Mouse (Mus musculus): ENCODE data around the gene Clec12a. TPM values are rescaled to one million over a fixed set of nuclear protein-coding genes. Genes with fewer than 3 reads are reported as not detected.

Clec12a gene
- total RNA-seq, 2 experiments from 2014 or later: 1.1 TPM

Other genes with a start within 250 kb of the Clec12a start
- not detected for gene Clec2e, start 241.8 kb upstream of the Clec12a start, total RNA-seq (2021)
- gene Clec2d, start 162.1 kb upstream of the Clec12a start, total RNA-seq (2021): 10 to 100 TPM; 35.1 to 51.7 TPM
- under 1 TPM in 1 of 2 experiments, not detected in 1; 0.28 TPM for gene Cd69, start 67.3 kb upstream of the Clec12a start, total RNA-seq (2021)
- not detected for gene 4922502D21Rik, start 10.9 kb upstream of the Clec12a start, total RNA-seq (2021)
- gene Clec12b, start 43.2 kb downstream of the Clec12a start, total RNA-seq (2021): under 1 TPM in 1 of 2 experiments, not detected in 1; 0.19 TPM
- gene Clec1b, start 54.6 kb downstream of the Clec12a start, total RNA-seq (2021): 1 to 10 TPM; 1.5 to 1.7 TPM
- gene Clec9a, start 66.2 kb downstream of the Clec12a start, total RNA-seq (2021): under 1 TPM; 0.31 to 0.33 TPM
- 10 to 100 TPM in 1 of 2 experiments, 1 to 10 TPM in 1; 9.8 to 11.1 TPM for gene Clec1a, start 109.3 kb downstream of the Clec12a start, total RNA-seq (2021)
- under 1 TPM; 0.08 to 0.16 TPM for gene Olr1, start 164.5 kb downstream of the Clec12a start, total RNA-seq (2021)
- gene Tmem52b, start 169.9 kb downstream of the Clec12a start, total RNA-seq (2021): not detected
- gene Gabarapl1, start 190.5 kb downstream of the Clec12a start, total RNA-seq (2021): 100 to 1,000 TPM; 151 to 152 TPM
- gene Klre1, start 235.2 kb downstream of the Clec12a start, total RNA-seq (2021): not detected
- under 1 TPM in 1 of 2 experiments, not detected in 1; 0.38 TPM for gene Klrd1, start 249.1 kb downstream of the Clec12a start, total RNA-seq (2021)

Measured in heart, postnatal 36 days (tissue).